ENCODE assay signal across 12 mouse cellular contexts in genomic region chr17:8647372-8647871, GRCm38 (mm10).
DNase-seq lines count a peak whose midpoint lies in the region; ATAC-seq lines count a peak whose summit lies in the region.
"Had no signal": no experiment of that assay in that cellular context is flagged by ENCODE, and none has a peak within 500 bp of the region (broad histone marks: within the 10 kb centered on the region; RNA-seq: fewer than 3 reads in every experiment).

No protein-coding gene starts in this region.

- ATAC-seq in forebrain, embryonic 15.5 days (replicated peaks), result peak; percentile 84
- ATAC-seq in forebrain, embryonic 16.5 days, result peak; percentile 88
- peak; percentile 69; the same call in 1 of the 2 replicates for ATAC-seq in midbrain, embryonic 12.5 days (ENCODE audit: low FRiP score, low read depth)
- ATAC-seq: lung, postnatal 0 days had no signal

- 15% methylated on average over 8 of the region's 8 CpGs for WGBS in forebrain, embryonic 15.5 days
- 76% methylated on average over 8 of the region's 8 CpGs for WGBS in forebrain, embryonic 10.5 days
- WGBS in forebrain, embryonic 16.5 days, result 10% methylated on average over 8 of the region's 8 CpGs
- 29% methylated on average over 8 of the region's 8 CpGs for WGBS in midbrain, embryonic 12.5 days

- peaks cover 15% of the 10 kb centered on the region for H3K4me1 ChIP-seq in forebrain, embryonic 15.5 days
- H3K4me1 ChIP-seq in forebrain, embryonic 10.5 days, result 0 out of 2 replicates have a peak, but pooled peaks cover 5% of the 10 kb centered on the region
- peaks cover 7% of the 10 kb centered on the region for H3K4me1 ChIP-seq in forebrain, embryonic 16.5 days (replicated peaks; ENCODE audit: control insufficient read depth, insufficient read depth, low read length)
- H3K4me1 ChIP-seq in midbrain, embryonic 12.5 days, result peaks cover 6% of the 10 kb centered on the region; the same call in 1 of the 2 replicates
- H3K4me1 ChIP-seq: limb, embryonic 13.5 days had no signal

- H3K9me3 ChIP-seq in forebrain, embryonic 15.5 days, result no peaks in the 10 kb centered on the region
- no peaks in the 10 kb centered on the region for H3K9me3 ChIP-seq in forebrain, embryonic 10.5 days
- H3K9me3 ChIP-seq in forebrain, embryonic 16.5 days (ENCODE audit: control insufficient read depth, low read length), result no peaks in the 10 kb centered on the region
- no peaks in the 10 kb centered on the region for H3K9me3 ChIP-seq in midbrain, embryonic 12.5 days
- H3K9me3 ChIP-seq: limb, embryonic 13.5 days had no signal

- no peak overlapping the region for H3K4me3 ChIP-seq in forebrain, embryonic 15.5 days
- H3K4me3 ChIP-seq in forebrain, embryonic 10.5 days, result no peak overlapping the region
- no peak overlapping the region for H3K4me3 ChIP-seq in forebrain, embryonic 16.5 days (replicated peaks; ENCODE audit: low read length)
- no peak overlapping the region for H3K4me3 ChIP-seq in midbrain, embryonic 12.5 days
- H3K4me3 ChIP-seq: limb, embryonic 13.5 days had no signal

- no peak overlapping the region for H3K9ac ChIP-seq in forebrain, embryonic 15.5 days (replicated peaks)
- H3K9ac ChIP-seq in forebrain, embryonic 16.5 days (replicated peaks; ENCODE audit: low read depth, low read length), result peak overlapping the region; percentile 27
- no peak overlapping the region for H3K9ac ChIP-seq in midbrain, embryonic 12.5 days (replicated peaks)
- H3K9ac ChIP-seq: limb, embryonic 13.5 days had no signal

- H3K36me3 ChIP-seq in forebrain, embryonic 15.5 days, result no peaks in the 10 kb centered on the region
- no peaks in the 10 kb centered on the region for H3K36me3 ChIP-seq in forebrain, embryonic 10.5 days (replicated peaks)
- H3K36me3 ChIP-seq in forebrain, embryonic 16.5 days (ENCODE audit: control insufficient read depth, insufficient read depth), result no peaks in the 10 kb centered on the region
- H3K36me3 ChIP-seq in midbrain, embryonic 12.5 days, result no peaks in the 10 kb centered on the region
- H3K36me3 ChIP-seq: limb, embryonic 13.5 days had no signal

- peak overlapping the region; percentile 65 for H3K27ac ChIP-seq in forebrain, embryonic 15.5 days (replicated peaks)
- H3K27ac ChIP-seq in forebrain, embryonic 10.5 days, result no peak overlapping the region
- peak overlapping the region; percentile 59 for H3K27ac ChIP-seq in forebrain, embryonic 16.5 days (ENCODE audit: low read length)
- H3K27ac ChIP-seq in midbrain, embryonic 12.5 days (replicated peaks), result no peak overlapping the region
- H3K27ac ChIP-seq: limb, embryonic 13.5 days had no signal

- intact Hi-C loops in gastrocnemius, postnatal 14 days (cut with DNase I; ENCODE audit: low total_unique reads), result no loop called here

- no peaks in the 10 kb centered on the region for H3K27me3 ChIP-seq in forebrain, embryonic 15.5 days
- H3K27me3 ChIP-seq in forebrain, embryonic 10.5 days (ENCODE audit: poor library complexity, severe bottlenecking), result no peaks in the 10 kb centered on the region
- H3K27me3 ChIP-seq in forebrain, embryonic 16.5 days (replicated peaks; ENCODE audit: control insufficient read depth, insufficient read depth, low read length), result no peaks in the 10 kb centered on the region
- peaks cover 7% of the 10 kb centered on the region; the same call in 1 of the 2 replicates for H3K27me3 ChIP-seq in midbrain, embryonic 12.5 days
- H3K27me3 ChIP-seq: limb, embryonic 13.5 days had no signal

- no peak for DNase-seq in forebrain, embryonic 10.5 days (ENCODE audit: extremely low spot score, low spot score)
- peak; percentile 93 for DNase-seq in brain, adult 2 months (ENCODE audit: low read depth, low spot score)
- DNase-seq in kidney, adult 18-20 months, result no peak
- no peak for DNase-seq in gastrocnemius, postnatal 14 days
- no peak for DNase-seq in gastrocnemius, adult 18-20 months (ENCODE audit: low spot score)
- DNase-seq: kidney, postnatal 4 days; thymus, postnatal 14 days had no signal

- no peak overlapping the region for H3K4me2 ChIP-seq in forebrain, embryonic 15.5 days (replicated peaks)
- H3K4me2 ChIP-seq in forebrain, embryonic 16.5 days (ENCODE audit: low read length), result no peak overlapping the region
- 0 out of 2 replicates have a peak overlapping the region, but pooled peaks have one; percentile 8 for H3K4me2 ChIP-seq in midbrain, embryonic 12.5 days (replicated peaks)
- H3K4me2 ChIP-seq: limb, embryonic 13.5 days had no signal

Comparison
In these comparisons a context has a peak if more than half of its experiments do, and no peak if none do; other contexts are left out.
1. H3K27ac ChIP-seq: peak in forebrain, embryonic 15.5 days (single experiment) and forebrain, embryonic 16.5 days (single experiment); none in forebrain, embryonic 10.5 days (single experiment) and midbrain, embryonic 12.5 days (single experiment).
2. Peak in every context shown above with its lines, with median percentiles within 50 percentile points of each other: ATAC-seq.